Mouse (Mus musculus) 3134 (cell line): ENCODE results near the gene Tnik.

Experiments
- DNase-seq: peaks from one replicate; pipeline ENCODE4 v3.0.0-alpha.2; 2011; ENCODE audit warnings: low spot score; ENCODE audit not compliant: insufficient read length; ENCODE audit errors: extremely low read depth

Gene Tnik

DNA sequence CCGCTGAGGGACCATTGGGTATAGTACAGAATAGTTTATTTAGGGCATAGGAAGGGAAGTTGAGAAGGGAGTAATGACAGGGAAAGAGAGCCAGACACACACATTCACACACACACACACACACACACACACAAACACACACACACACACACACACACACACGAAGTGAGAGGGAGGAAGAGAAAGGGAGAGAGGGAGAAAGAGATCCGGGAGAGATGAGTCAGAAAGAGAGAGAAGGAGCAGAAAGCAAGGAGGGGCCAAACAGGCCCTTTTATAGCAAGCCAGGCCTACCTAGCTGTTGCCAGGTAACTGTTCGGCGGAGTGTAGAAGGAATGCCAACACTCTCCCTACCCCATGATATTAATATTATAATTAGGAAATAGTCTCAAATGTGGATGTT lies 324.8 kb downstream of the Tnik start:
- no peak for DNase-seq

- DNase-seq, result no peak
Measured at GRCm38 (mm10) chr3:28591345-28591744, 328.3 kb downstream of the Tnik start.

- peak; percentile 2 for DNase-seq
Measured at GRCm38 (mm10) chr3:28593922-28594321, 330.9 kb downstream of the Tnik start.

DNA sequence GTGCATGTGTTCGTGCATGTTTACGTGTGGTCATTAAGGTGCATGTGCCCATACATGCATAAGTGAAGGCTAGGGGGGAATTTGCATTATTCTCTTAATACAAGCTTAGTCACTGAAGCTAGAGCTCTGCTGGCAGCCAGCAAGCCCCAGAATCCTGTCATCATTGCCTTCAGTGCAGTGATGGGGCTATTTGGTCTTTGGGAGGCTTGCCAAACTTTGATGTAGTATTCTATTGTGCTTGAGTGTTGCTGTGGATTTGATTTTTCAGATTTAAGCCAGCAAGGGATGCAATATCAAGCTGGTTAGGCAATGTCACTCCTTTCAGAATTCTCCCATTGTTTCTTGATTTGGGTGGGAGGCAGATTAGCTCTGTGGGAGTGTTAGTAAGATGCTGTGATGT lies 336.5 kb downstream of the Tnik start:
- no peak for DNase-seq

DNA sequence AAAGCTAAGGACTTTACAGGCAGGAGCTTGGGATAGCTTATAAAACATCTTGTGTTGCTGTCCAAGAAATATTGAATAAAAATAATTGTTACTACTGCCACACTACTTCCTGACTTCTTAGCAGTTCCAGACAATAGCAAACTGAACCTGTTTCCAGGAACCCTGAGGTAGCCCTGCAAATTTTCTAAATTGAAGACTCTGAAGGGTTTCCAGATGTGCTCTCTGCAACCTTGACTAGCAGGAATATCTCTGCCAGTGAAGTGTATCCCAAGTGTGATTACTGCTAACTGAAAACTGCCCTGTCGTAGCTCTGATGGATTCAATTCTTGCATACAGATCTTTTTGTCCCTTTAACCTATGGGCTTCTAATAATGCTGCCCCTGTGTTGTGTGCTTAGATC lies 343.7 kb downstream of the Tnik start:
- DNase-seq, result no peak

DNA sequence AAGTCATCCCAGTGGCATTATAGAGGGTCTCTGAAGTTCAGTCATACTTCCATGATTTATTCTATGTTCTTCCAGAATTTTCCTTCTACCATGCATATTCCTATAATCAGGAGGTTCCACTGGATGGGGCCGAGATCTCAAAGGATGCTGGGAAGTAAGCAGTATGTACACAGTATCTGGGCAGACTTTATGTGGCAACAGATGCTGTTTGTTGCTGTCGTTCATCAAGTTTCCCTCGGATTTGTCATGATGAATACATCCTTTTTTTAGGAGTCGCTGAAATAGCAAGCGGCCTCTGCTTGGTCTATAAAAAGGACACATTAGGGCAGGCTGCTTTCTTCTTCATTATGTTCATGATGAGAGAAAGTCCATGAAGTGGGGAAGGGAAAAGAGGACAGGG lies 349.3 kb downstream of the Tnik start:
- DNase-seq, result no peak

GRCm38 (mm10) chr3:28616386-28616785 lies 353.4 kb downstream of the Tnik start:
- no peak for DNase-seq

DNA sequence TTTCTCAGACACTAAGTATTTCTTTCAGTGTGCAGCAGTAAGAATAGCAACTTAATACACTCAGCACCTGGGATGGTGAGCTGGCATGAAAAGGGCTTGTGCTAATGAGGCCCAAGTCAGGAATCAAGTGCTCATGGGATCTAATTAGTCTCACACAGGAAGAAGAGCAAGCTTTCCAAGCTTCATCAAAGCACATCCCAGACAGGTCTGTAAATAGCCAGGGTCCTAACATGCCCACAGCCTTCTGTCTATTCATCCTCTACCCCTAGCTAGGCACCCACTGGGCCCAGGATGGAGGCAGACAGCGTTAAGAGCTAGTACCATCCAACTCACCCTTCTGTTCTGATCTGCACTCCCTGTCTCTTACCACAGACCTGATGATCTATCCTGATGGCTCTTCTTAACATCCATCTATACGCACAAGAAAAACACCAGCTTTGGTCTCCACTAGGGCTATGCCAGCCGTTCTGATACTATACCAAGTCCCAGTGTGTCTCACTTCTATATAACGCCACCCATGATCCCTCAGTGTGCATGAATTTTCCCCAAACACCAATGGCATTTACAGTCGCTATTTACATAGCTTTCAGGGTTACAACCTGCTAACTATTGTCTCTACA lies 354.1 kb downstream of the Tnik start:
- DNase-seq, result no peak

GRCm38 (mm10) chr3:28621792-28622191 lies 358.8 kb downstream of the Tnik start:
- no peak for DNase-seq

- no peak for DNase-seq
Measured at GRCm38 (mm10) chr3:28626816-28627215, 363.8 kb downstream of the Tnik start.

DNA sequence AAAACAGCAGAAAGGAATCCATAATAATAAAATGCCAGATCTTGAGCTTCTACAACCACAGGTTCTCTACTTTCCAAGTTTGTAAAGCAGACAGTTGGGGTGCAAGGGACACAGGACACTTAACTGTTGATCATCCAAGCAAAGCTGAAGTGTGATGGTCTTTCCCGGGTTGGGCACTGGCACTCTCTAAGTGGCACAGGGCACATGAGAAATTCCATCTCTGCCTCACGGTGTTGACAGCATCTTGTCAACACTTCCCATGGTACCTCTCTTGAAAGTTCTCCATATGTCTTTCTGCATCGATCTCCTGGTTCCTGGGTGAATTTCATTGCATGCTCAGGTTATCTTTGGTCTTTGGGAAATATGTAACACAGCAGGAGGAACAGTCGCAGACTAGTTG lies 373.8 kb downstream of the Tnik start:
- no peak for DNase-seq

DNA sequence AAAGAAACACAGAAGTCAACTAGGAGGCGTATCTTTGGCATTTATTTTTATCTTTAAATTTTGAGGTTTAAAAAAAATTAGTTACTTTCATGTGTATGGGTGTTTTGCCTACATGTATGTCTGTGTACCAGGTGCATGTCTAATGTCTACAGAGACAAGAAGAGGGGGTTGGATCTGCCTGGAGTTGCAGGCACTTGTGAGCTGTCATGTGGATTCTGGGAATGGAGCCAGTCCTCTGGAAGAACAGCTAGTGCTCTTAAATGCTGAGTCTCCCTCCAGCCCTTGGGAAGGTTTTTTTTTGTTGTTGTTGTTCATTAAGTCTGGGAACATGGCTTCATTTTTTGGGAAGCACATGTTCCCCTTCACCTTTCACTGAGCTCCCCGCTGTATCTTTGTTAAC lies 375.9 kb downstream of the Tnik start:
- no peak for DNase-seq

DNA sequence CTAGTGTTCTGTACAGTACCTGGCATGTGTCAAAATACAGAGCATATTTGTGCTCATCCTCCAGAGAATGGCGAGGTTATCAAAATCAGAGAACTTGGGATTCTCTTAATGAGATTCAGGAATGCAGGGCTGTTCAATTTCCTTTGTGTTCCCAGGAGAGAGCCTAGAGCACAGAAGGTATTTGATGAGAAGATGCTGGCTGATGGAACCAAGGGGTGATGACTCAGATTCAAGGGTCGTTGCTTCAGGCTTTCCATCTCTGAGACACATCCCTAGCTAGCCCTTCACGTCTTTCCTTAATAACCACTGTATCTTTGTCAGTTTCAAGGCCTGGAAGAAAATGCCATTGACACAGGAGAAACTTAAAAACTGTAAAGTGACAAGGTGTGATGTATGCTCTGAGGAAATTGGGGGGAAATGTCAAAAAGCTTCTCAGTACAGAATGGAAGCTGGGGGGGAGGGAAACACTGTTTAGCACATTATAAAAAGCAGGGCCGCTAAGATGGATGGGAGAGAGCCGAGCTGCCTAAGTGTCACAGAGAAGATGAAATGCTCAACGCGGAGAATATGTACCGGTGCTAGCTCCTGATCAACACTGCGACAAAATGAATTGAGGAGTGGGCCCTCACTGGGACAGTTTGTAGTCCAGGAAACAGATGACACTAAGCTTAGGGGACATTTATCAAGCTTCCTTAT lies 380.4 kb downstream of the Tnik start:
- no peak for DNase-seq

- DNase-seq, result no peak
Measured at GRCm38 (mm10) chr3:28652574-28652973, 389.6 kb downstream of the Tnik start.

GRCm38 (mm10) chr3:28653043-28653442 lies 390.0 kb downstream of the Tnik start:
- no peak for DNase-seq

DNA sequence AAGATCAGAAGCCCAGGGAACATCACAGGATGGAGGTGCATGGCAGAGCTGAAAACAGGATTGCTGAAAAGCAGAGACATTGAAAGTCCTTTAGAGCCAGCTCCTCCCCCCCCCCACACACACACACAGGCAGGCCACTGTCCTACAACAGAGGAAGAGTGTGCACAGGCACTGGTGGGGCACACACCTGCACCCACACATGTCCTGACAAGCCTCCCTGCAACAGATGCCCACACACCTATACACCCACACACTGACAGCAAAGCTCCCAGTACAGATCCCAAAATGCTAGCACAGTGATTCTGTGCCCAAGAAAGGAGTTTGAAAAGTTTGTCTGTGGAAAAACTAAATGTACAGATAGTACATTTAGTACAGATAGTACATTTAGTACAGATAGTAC lies 391.7 kb downstream of the Tnik start:
- no peak for DNase-seq

GRCm38 (mm10) chr3:28658349-28658748 lies 395.3 kb downstream of the Tnik start:
- DNase-seq, result no peak

DNA sequence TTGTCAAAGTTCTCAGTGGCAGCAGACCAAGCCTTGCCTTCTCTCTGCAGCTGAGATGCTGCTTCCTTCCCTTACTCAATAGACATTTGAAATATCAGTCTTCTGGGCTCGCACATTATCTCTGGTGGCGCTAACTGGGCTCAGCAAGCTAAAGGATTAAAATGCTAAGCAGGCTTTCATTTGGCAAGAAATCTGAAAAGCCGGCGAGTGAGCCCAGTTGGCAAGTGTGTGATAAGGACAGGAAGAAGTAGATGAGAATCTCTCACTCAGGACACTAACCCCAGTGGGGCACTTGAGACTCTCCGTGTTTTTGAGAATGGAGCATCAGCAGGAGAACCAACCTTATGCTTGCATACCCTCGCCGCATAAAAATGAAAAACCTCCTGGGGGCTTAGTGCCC lies 417.8 kb downstream of the Tnik start:
- DNase-seq, result no peak

GRCm38 (mm10) chr3:28681866-28682265 lies 418.9 kb downstream of the Tnik start:
- no peak for DNase-seq

DNA sequence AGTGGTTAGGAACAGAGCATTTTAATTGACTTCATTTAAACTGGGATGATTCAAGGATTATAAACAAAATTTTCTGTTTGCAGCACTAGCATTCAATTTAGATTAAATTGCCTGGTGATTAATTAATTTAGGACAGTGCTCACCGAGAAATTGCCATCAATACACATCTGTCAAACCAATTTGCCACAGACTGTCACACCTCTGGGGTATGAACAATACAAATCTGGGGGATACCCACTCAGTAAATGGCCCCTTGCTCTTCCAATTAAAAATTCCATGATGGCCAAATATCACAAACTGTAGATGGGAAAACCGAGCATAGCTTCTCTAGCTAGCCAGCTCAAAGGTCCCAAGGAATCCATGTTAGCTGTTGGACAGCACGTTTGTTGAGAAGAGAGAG lies 419.4 kb downstream of the Tnik start:
- no peak for DNase-seq

GRCm38 (mm10) chr3:28685510-28685909 lies 422.5 kb downstream of the Tnik start:
- no peak for DNase-seq

GRCm38 (mm10) chr3:28694811-28695210 lies 431.8 kb downstream of the Tnik start:
- no peak for DNase-seq

- DNase-seq, result no peak
Measured at GRCm38 (mm10) chr3:28695608-28696007, 432.6 kb downstream of the Tnik start.
